Mouse (Mus musculus): ENCODE measurements around the gene Shoc2. TPM values are rescaled to one million over a fixed set of nuclear protein-coding genes. Genes with fewer than 3 reads are reported as not detected.

Shoc2 gene
- 58.8 and 65.1 TPM in 2 replicates for polyA plus RNA-seq (2015; fragmentation: Nextera tagmentation; extraction: Ambion mirVana)

DNA sequence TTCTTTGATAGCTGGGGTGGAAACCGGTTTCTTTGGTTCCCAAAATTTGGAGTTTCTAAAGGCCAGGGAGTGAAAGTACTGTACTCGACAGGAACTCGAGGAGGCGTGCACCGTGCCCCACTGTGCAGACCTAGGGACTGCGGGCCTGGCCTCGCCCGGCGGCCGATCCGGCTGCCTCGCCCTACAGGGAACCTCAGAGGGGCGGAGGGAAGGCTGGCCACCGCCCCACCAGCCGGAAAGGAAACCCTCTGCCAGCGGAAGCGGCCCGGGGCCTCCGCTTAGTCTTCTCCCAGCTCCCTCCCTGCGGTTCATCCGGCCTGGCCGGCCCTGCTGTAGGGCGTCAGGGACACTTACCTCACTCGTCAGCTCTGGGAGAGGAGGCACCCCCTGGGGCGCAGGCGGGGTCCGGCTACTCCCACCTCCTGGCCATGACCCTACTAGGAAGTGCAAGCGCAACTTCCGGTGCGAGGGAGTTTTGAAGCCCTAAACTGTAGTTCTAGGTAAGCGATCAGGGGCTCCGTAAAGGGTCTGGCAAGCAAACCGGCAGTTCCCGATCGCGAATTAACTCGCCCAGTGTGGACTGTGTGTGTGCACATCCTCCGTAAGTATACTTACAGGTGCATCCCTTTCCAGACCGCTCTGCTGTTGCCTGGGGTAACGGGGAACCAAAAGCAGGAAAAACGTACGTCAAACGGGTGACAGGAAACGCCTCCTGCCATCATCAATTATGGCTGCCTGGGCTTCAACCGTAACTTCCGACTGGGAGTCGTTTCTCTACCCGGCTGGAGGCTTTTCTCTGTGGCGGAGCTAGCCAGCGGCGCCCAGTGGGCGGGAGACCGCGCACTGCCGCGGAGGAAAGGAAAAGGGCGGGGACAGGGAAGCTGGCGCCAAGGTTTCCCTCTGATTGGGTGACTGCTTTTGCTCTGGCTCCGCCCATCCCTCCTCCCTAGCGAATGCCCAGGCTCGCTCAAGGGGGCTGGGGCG lies at the start of gene Shoc2, which contains the start of gene Bbip1:
Gene Shoc2 (plus strand): TSS at position 505 of the 984 bp plus-strand sequence.
Gene Bbip1 (minus strand): TSS at position 826 of the 984 bp plus-strand sequence.
- Histone ChIP-seq H3K27ac (ENCODE audit: low read length) (peak within 1 kb of the TSS; percentile 99), H3K36me3 (ENCODE audit: control insufficient read depth, insufficient read depth) (0 out of 2 replicates have a peak, but pooled peaks cover 4% of the 10 kb centered on the region), H3K4me1 (replicated peaks; ENCODE audit: control insufficient read depth, insufficient read depth, low read length) (peaks cover 11% of the 10 kb centered on the region), H3K4me2 (ENCODE audit: low read length) (peak within 1 kb of the TSS; percentile 82), H3K4me3 (replicated peaks; ENCODE audit: low read length) (peak within 1 kb of the TSS; percentile 97), H3K9me3 (ENCODE audit: control insufficient read depth, low read length) (no peaks in the 10 kb centered on the region), H3K27me3 (replicated peaks; ENCODE audit: control insufficient read depth, insufficient read depth, low read length) (no peaks in the 10 kb centered on the region), H3K9ac (replicated peaks; ENCODE audit: low read depth, low read length) (peak within 1 kb of the TSS; percentile 88)
- ATAC-seq = peak; percentile 94
- WGBS = under 1% methylated on average over 56 of the region's 62 CpGs

DNA sequence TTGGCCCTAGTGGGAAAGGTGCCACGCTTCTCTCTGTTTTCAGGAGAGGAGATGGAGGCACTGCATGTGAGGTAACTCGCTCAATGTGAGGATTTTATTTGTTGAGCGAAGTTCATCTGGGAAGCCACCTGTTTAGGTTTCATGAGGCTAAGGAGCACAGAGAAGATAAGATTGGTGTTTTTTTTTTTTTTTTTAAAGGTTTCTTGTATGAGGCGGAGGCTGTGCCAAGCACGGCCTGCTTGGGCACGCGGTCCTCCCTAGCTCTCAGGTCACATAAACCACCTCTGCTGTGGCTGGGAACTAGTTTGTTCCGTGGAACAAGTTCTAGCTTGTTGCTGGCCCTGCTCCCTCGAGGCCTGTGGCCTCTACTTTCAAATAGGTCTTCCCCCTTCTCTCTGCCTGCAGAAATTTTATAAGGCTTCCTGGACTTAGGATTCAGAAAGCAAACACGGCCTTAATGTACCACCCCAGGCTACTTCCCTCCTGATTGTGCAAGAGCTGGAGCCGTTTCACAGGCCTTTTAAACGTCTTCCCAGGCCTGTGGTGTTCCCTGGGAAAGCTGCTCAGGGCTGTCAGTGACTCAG lies 49.5 kb upstream of the Shoc2 start:
- ATAC-seq = no peak
- Histone ChIP-seq H3K4me3 (replicated peaks; ENCODE audit: low read length) (no peak overlapping the region), H3K9me3 (ENCODE audit: control insufficient read depth, low read length) (no peaks in the 10 kb centered on the region), H3K9ac (replicated peaks; ENCODE audit: low read depth, low read length) (no peak overlapping the region), H3K27ac (ENCODE audit: low read length) (no peak overlapping the region), H3K4me2 (ENCODE audit: low read length) (no peak overlapping the region), H3K27me3 (replicated peaks; ENCODE audit: control insufficient read depth, insufficient read depth, low read length) (no peaks in the 10 kb centered on the region), H3K4me1 (replicated peaks; ENCODE audit: control insufficient read depth, insufficient read depth, low read length) (peaks cover 3% of the 10 kb centered on the region), H3K36me3 (ENCODE audit: control insufficient read depth, insufficient read depth) (no peaks in the 10 kb centered on the region)
- 79% methylated on average over 12 of the region's 12 CpGs for WGBS

DNA sequence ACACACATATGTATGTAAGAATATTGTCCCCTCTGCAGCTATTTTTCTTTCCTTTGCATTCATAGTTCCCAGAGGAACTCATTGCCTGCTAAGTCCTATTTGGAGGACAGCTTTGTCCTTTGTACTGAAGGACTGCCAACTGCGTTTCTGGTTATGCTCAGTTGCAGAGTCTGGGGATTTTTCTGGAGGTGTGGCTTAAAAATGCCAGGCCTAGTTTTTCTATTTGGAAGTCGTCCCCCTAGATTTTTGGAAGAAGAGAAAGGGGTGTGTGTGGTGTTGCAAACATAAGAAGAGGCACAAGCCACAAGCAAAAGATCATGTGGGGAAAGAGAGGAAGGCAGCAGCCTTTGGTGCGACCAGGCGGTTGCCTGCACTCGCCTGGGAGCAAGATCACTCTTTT lies 46.1 kb upstream of the Shoc2 start:
- Histone ChIP-seq H3K36me3 (ENCODE audit: control insufficient read depth, insufficient read depth) (no peaks in the 10 kb centered on the region), H3K9ac (replicated peaks; ENCODE audit: low read depth, low read length) (no peak overlapping the region), H3K4me3 (replicated peaks; ENCODE audit: low read length) (no peak overlapping the region), H3K4me1 (replicated peaks; ENCODE audit: control insufficient read depth, insufficient read depth, low read length) (peaks cover 6% of the 10 kb centered on the region), H3K27ac (ENCODE audit: low read length) (no peak overlapping the region), H3K9me3 (ENCODE audit: control insufficient read depth, low read length) (no peaks in the 10 kb centered on the region), H3K27me3 (replicated peaks; ENCODE audit: control insufficient read depth, insufficient read depth, low read length) (no peaks in the 10 kb centered on the region), H3K4me2 (ENCODE audit: low read length) (no peak overlapping the region)
- ATAC-seq = no peak
- WGBS = 74% methylated on average over 5 of the region's 5 CpGs

DNA sequence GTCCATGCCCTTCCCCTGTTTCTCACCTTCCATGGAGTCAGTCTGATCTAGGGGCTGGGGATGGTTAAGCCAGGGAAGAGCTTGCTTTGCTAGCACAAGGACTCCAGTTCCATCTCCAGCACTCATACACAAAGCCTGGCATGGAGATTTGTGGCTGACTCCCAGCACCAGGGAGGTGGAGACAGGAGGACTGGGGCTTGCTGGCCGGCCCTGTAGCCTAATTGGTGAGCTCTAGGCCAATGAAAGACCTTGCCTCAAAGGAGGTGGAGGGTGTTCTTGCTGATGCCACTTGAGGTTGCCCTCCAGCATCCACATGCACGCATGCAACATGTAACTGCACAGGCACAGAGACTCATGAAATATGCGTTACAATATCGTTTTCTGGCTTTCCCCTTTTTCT lies 45.6 kb upstream of the Shoc2 start:
- Histone ChIP-seq H3K36me3 (ENCODE audit: control insufficient read depth, insufficient read depth) (no peaks in the 10 kb centered on the region), H3K9ac (replicated peaks; ENCODE audit: low read depth, low read length) (no peak overlapping the region), H3K4me1 (replicated peaks; ENCODE audit: control insufficient read depth, insufficient read depth, low read length) (peaks cover 6% of the 10 kb centered on the region), H3K4me2 (ENCODE audit: low read length) (no peak overlapping the region), H3K4me3 (replicated peaks; ENCODE audit: low read length) (no peak overlapping the region), H3K27ac (ENCODE audit: low read length) (no peak overlapping the region), H3K27me3 (replicated peaks; ENCODE audit: control insufficient read depth, insufficient read depth, low read length) (no peaks in the 10 kb centered on the region), H3K9me3 (ENCODE audit: control insufficient read depth, low read length) (no peaks in the 10 kb centered on the region)
- no peak for ATAC-seq
- WGBS = 70% methylated on average over 4 of the region's 4 CpGs

DNA sequence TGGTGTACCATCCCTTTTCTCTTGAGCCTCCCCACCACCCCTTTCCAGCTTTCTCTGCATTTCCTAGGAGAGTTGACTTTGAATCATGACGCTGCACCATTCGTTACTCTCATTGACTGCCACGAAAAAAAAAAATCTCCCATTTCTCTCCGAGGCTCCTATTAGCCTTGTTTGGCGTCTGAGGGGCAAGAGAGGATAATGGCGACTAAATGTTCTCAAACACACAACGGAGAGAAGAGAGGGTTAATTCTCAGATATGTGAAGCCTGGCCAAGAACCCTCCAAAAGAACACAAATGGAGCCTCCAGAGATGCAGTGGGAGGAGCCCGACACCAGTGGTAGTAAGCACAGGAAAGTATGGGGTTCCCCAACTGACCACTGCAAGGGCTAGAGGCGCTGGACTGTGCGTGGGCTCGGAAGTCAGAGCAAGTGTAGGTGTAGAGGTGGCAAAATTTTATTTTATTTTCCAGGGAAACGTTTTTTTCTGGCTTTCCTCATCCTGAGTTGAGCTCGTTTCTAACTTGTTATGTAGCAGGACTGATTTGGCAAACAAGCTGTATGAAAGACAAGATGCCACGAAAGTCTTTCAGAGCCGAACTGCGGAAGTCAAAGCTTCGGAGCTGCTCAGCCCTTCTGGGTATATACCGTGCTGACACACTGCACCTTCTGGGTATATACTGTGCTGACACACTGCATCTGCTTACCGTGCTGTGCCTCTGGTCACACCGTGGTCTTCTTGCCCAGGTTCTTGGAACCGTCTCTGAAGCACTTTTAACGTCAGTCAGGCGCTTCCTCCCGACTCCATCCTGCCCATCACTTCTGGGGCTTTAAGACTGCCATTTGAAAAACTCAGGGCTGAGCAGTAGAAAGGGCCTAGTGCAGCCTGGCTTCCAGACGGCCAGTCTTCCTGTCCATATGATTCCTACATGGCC lies 44.9 kb upstream of the Shoc2 start:
- Histone ChIP-seq H3K4me2 (ENCODE audit: low read length) (no peak overlapping the region), H3K4me1 (replicated peaks; ENCODE audit: control insufficient read depth, insufficient read depth, low read length) (peaks cover 6% of the 10 kb centered on the region), H3K9me3 (ENCODE audit: control insufficient read depth, low read length) (no peaks in the 10 kb centered on the region), H3K27ac (ENCODE audit: low read length) (no peak overlapping the region), H3K4me3 (replicated peaks; ENCODE audit: low read length) (no peak overlapping the region), H3K27me3 (replicated peaks; ENCODE audit: control insufficient read depth, insufficient read depth, low read length) (no peaks in the 10 kb centered on the region), H3K9ac (replicated peaks; ENCODE audit: low read depth, low read length) (no peak overlapping the region), H3K36me3 (ENCODE audit: control insufficient read depth, insufficient read depth) (no peaks in the 10 kb centered on the region)
- WGBS = 73% methylated on average over 25 of the region's 25 CpGs
- no peak for ATAC-seq

DNA sequence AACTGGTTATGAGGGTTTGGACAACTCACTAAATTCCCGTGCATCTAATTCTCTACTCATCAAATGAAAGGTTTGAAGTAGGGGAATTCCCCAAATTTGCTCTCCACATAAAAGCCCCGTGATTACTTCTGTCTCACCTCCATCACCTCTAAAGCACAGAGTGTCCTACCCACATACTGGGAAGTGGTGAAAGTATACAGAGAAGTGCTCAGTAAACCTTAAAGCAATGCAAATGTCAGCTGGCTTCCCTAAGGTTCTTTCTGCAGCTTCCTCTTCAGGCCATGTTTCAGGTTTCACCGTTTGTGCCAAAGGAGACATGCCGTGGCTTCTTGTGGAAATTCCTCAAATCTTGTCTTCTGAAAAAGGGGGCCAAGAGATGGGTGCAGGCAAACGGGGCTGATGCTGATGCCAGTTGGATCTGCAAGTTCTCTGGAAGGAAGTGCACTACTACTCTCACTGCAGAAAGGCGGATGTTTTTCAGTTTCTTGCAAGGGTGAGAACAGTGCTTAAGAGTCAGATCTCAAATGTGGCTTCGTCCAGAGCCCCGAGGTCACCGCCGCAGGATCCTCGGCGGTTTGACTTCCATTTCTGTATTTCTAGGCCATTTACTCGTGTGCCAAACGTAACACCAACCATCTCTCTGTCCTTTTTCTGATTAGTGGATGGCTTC lies 44.0 kb upstream of the Shoc2 start:
- WGBS = 86% methylated on average over 14 of the region's 14 CpGs
- H3K36me3 ChIP-seq (ENCODE audit: control insufficient read depth, insufficient read depth) = no peaks in the 10 kb centered on the region
- H3K4me1 ChIP-seq (replicated peaks; ENCODE audit: control insufficient read depth, insufficient read depth, low read length) = peaks cover 9% of the 10 kb centered on the region
- no peaks in the 10 kb centered on the region for H3K9me3 ChIP-seq (ENCODE audit: control insufficient read depth, low read length)
- H3K4me2 ChIP-seq (ENCODE audit: low read length) = no peak overlapping the region
- H3K27ac ChIP-seq (ENCODE audit: low read length) = no peak overlapping the region
- ATAC-seq = no peak
- H3K27me3 ChIP-seq (replicated peaks; ENCODE audit: control insufficient read depth, insufficient read depth, low read length) = no peaks in the 10 kb centered on the region
- H3K9ac ChIP-seq (replicated peaks; ENCODE audit: low read depth, low read length) = no peak overlapping the region
- H3K4me3 ChIP-seq (replicated peaks; ENCODE audit: low read length) = no peak overlapping the region

DNA sequence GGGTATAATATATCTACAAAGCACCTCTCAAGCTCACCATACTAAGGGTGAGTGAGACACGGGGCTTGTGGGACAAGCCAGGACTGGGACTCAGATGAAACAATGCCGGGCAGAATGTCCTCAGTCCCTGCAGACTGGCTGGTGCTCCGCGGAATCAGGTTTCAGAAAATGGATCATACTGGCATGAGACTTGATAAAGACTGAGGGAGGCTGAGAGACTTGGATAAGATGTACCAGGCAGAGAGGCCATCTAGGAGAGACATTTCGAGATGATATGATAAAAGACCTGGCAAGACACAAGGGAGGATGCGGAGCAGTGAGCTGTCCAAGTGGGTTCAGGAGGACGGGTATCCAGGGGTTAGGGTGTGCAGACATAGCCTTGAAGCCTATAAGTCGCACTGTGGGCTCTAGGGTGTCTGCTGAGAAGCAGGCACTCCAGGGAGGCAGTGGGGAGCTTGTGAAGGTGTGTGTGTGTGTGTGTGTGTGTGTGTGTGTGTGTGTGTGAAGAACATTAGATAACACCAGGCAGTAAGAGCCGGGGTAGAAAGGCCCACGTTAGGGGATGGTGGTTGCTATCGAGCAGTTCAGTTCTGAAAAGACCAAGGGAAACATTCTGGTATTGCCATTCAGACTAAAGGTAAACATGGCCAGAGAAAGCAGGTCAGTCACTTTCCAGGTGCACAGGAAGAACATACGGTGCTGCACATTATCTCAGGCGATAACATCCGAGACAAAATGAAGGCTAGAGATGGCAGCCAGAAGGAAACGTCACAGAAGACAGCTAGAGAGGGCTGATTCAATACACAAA lies 42.0 kb upstream of the Shoc2 start:
- Histone ChIP-seq H3K4me2 (ENCODE audit: low read length) (peak overlapping the region; percentile 85), H3K9me3 (ENCODE audit: control insufficient read depth, low read length) (no peaks in the 10 kb centered on the region), H3K4me3 (replicated peaks; ENCODE audit: low read length) (peak overlapping the region; percentile 97), H3K4me1 (replicated peaks; ENCODE audit: control insufficient read depth, insufficient read depth, low read length) (peaks cover 13% of the 10 kb centered on the region), H3K27me3 (replicated peaks; ENCODE audit: control insufficient read depth, insufficient read depth, low read length) (no peaks in the 10 kb centered on the region), H3K27ac (ENCODE audit: low read length) (peak overlapping the region; percentile 76), H3K9ac (replicated peaks; ENCODE audit: low read depth, low read length) (peak overlapping the region; percentile 83), H3K36me3 (ENCODE audit: control insufficient read depth, insufficient read depth) (no peaks in the 10 kb centered on the region)
- WGBS = 57% methylated on average over 15 of the region's 15 CpGs
- no peak for ATAC-seq

All from forebrain, embryonic 16.5 days (tissue).